Mouse (Mus musculus) heart, postnatal 14 days (tissue): ENCODE measurements around the gene Immp2l. TPM values are rescaled to one million over a fixed set of nuclear protein-coding genes. Genes with fewer than 3 reads are reported as not detected.

Experiments
- DNase-seq, 2 experiments: peaks; one replicate each; pipeline ENCODE4 v3.0.0; 2021 to 2022
- intact Hi-C: fragments of 180-260 bp; cut with DNase I; formaldehyde crosslinking; loops from one replicate; pipeline ENCODE4 v1.15.1; 2025
- total RNA-seq, 2 experiments: library from RNA; stranded (reverse); gene quantifications; 2 replicates each; pipeline ENCODE4 v1.2.3; 2021

Gene Immp2l
- total RNA-seq, 2 experiments from 2014 or later, result 8.2 to 9.9 TPM

DNA sequence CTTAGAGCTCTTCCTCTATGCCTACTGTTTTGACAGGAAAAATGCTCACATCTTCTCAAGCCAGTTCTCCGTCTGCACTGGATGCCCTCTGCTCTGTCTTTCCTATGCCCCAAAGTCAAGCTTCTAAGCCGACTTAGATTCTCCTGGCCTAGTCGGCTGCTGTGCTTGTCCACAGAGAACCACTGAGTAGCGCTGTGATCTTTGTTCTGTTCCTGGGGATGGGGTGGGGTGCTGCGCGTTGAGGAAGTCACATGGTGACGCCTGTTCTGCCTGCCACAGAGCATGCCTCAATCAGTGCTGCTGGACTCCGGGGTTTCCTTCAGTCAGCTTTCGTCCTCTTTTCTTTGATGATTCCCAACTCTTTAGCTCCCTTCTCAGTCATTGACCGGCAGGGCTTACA, 470.7 kb downstream of the Immp2l start:
- intact Hi-C loops, result no loop called here
- DNase-seq, result no peak

DNA sequence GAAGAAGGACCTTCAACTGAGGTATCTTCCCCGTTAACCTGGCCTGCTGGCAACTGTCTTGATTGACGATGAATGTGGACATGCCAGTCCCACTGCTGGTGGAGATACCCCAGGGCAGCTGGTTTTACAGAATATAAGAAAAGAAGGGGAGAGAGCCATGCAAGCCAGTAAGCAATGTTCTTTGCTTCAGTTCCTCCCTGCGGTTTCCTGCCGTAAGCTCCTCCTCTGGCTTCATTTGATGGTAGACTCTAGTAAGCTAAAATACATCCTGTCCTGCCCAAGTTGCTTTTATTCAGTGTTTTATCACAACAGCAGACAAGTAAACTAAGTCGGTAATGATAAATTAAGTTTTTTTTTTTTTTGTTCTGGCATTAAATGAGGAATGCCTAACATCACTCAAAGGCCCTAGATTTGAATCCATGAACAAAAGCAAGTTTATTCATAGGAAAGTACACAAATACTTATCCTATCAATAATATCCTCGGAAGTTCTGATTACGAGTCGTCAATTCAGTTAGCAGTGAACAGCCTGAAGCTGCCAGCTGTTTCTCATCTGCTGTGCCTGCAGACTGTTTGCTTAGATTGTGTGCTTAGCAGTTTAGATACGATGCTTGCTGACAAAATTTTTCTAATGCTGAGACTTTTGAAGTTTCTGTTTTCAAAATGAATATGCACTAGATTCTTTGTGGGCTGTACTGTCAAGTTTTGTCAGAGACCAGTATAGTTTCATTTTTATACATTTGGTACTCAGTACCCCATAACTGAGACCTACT, 476.3 kb downstream of the Immp2l start:
- DNase-seq, result no peak
- intact Hi-C loops, result no loop called here

- no peak for DNase-seq
- intact Hi-C loops, result no loop called here
These were observed 484.7 kb downstream of the Immp2l start for GRCm38 (mm10) chr12:41508610-41509009.

DNA sequence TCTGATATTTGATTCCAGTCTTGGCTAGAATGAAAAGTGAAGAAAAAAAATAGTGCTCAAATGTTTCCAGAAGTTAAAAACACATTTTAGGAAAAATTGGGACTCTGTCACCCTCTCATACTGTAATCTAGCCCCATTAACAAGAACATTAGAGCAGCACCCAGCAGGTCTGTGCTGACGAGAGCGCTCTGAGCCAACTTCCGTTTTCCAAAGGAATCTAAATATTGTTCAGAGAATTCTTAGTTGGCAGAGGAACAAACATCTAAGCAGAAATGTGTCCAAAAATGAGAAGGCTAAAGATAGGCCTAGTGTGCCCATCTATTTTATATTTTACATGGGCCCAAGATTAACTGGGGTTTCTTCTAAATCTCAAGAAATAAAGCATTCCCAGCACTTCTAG, 486.7 kb downstream of the Immp2l start:
- intact Hi-C loops, result no loop called here
- DNase-seq, result no peak

DNA sequence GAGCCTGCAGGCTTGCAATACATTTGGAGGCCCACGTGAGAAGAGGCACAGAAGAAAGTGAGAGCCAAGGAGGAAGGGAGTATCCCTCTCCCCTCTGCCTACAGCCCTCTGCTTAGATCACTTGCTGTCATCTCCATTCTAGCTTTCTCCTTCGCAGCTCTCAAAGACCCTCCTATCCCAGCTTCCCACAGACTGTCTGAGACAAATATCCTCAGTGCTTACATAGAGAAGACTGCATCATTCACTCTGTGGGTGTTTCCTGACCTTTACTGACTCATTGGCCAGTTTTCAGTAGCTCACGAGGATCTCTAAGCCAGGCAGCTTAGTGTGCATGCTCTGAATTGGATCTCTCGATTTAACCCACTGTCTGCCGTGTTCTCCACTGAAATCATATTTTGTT, 495.0 kb downstream of the Immp2l start:
- intact Hi-C loops, result no loop called here
- DNase-seq, result no peak

GRCm38 (mm10) chr12:41520326-41520725, 496.4 kb downstream of the Immp2l start:
- intact Hi-C loops, result no loop called here
- DNase-seq, result no peak

DNA sequence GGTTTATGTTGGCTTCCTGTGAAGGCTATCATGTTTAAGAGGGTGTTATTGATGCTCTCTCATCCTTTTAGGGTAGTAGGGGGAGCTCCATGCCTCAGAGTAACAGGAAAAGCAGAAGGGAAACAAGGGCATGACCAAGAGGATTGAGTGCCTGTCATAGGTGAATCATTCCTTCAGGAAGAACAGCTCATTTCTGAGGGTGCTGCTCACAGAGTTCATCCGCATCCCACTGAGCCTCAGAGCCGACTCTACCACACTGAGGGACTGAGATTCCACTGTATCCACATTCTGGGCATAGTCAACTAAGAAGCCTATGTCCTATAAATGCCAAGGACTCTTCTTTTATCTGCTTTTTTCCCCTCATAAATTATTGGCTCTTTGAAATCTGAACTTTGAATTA, 497.8 kb downstream of the Immp2l start:
- no peak for DNase-seq
- intact Hi-C loops, result no loop called here

DNA sequence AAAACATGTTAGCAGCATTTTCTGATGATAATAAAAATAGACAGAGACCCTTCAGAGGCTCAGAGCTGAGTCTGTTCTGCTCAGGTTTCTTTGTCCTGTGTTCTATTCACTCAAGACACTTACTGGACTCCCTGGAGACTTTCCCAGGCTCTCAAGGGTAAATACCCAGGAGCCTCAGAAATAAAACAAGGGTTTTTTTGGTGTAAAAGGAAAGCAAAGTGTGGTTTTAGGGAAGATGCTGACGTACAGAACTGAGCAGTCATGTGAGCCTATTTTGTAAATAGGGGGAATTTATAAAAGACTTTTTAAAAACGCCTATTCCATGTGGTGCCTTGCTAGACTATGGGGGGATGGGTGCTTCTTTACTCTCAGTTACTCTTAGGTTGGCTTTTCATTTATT, 502.8 kb downstream of the Immp2l start:
- intact Hi-C loops, result no loop called here
- no peak for DNase-seq

- intact Hi-C loops, result no loop called here
- no peak for DNase-seq
These were observed 504.5 kb downstream of the Immp2l start for GRCm38 (mm10) chr12:41528410-41528809.

DNA sequence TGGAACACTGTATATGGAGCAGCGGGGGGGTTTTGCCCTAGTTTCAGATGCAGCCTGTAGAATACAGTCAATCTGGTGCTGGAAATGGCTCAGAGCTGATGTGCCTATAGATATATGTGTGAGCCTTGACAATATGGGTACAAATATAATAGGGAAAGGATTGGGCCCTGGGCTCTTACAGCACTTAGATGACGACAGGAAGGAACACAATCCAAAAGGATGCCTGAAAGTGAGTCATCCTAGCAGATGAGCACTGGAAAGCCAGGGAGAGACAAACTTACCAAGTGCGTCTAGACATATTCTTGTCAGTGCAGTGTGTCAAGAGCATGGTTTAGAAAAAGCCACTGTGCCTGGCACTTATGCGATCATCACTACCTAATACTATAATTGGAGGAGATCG, 516.1 kb downstream of the Immp2l start:
- intact Hi-C loops, result no loop called here
- DNase-seq, result no peak

DNA sequence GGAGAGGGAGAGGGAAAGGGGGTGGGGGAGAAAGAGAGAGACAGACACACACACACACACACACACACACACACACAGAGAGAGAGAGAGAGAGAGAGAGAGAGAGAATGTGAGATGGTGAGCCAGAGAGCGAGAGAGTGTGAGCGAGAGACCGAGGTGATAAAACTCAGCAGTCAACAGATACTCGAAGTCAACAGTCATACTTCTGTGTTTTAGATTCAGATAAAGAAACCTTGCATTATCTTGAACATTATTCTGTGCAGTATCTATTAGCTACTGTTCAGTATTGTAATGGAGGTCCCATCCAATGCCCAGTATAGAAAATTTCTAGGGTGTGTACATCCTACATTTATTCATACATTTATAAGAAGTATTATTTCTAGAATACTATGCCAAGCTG, 527.7 kb downstream of the Immp2l start:
- DNase-seq, result no peak
- intact Hi-C loops, result no loop called here

- intact Hi-C loops, result no loop called here
These were observed 533.9 kb downstream of the Immp2l start for GRCm38 (mm10) chr12:41557832-41558231.

DNA sequence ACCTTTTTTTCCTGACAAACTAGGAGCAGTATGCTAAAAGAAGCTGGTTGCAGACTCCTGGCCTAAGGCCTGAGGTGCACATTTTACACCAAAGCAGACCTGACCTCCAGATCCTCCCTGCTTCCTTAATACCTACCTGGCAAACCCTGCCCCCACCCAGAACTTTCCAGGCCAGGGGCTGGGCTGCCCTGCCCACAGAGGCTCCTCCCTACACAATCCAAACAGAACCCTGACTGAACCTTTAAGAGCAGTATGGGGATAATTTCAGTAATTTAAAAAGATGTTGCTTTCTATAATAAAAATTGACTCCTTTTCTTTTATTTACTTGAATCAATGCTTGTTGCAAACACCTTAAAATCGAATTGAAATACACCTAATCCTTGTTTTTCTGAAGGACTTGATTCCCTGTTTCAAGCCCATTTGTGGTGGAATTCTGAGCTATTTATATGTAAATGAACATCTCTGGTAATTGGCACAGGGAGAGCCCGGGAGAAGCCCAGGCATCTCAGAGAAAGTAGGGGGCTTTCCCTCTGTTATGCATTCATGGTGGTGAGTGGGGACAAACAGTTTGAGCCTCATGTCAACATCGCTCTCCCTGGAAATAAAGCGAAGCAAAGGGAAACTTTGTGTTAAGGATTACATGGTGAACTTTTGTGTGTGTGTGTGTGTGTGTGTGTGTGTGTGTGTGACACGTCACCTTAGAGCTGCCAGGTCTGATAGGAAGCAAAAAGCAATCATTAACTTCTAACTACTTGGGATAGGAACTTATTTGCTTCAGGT, 535.3 kb downstream of the Immp2l start:
- intact Hi-C loops, result no loop called here
- no peak for DNase-seq

More at GRCm38 (mm10) chr12:41557832-41558231, 533.9 kb downstream of the Immp2l start:
- DNase-seq, result no peak

DNA sequence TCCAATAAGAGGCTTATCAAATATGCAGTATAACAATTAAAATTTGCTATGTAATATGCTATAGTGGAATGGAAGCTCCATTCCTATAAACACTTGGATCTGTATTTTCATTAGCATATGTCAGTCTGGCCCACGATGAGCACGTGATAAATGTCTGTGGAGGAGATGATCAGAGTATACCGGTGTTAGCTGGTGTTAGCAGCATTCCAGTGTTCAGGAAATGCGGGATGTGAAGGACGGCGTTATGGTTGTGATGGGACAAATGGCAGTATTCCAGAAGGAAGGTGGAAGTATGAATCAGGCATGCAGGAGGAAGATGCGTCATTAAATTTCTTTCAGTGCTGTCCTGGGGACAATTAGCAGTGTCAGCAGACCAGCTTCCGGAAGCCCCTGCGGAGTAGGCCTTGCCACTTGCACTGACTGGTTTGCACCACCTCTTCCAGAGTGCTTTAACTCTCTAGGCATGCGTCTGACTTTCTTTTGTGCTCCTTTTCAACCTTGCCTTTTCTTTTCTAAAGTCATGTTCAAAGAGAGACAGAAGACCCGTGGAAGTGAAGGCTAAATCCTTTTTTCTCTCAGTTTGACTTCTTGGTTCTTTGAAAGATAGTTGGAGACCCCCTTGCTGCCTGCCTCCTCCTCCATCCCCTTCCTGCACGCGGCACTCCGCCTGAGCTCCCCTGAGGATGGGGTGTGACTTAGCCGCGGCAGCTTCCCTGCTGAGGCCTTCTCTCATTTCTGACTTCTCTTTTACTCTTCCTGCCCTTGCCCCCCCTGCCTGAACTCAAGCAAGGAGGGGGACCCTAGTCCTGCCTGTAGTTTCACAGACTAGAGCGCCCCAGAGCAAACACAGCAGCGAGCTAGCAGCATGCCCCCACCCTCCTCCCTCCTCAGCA, 541.9 kb downstream of the Immp2l start:
- intact Hi-C loops, result no loop called here
- no peak for DNase-seq

GRCm38 (mm10) chr12:41566433-41566794, 542.5 kb downstream of the Immp2l start:
- intact Hi-C loops, result no loop called here
- no peak for DNase-seq

DNA sequence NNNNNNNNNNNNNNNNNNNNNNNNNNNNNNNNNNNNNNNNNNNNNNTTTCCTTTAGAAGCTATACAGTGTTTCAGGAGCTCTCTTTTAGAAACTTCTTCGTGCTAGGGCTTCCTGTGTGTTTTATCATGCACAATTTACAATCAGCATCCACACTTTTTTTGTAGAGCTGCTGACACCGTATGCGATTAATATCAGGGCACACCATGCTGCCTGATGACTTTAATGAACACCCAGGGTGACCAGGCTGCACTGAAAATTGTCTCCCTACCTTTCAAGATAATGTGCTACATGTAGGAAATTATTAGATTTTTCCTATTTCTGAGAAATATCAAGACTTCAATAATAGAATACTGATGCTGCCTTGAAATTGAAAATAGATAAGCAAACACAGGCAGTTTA, 549.9 kb downstream of the Immp2l start:
- no peak for DNase-seq
- intact Hi-C loops, result no loop called here

GRCm38 (mm10) chr12:41575221-41575620, 551.3 kb downstream of the Immp2l start:
- intact Hi-C loops, result no loop called here
- DNase-seq, result no peak

DNA sequence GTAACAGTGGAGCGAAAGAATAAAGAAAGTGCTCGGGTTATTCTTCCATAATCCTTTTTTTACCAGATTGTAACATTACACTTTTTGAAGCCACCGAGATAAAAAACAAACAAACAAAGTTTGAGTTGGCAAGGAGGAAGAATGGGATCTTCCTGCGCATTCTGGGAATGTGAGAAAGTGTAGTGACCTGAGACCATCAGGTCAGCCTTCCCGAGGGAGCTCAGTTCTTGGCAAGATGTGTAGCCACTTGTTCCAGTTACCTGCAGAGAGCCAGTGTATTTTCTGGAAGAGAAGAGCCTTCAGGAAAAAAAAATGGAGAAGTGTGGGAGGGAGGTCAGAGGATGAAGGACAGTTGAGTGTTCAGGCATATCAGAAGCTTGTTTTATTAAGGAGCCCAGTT, 569.5 kb downstream of the Immp2l start:
- intact Hi-C loops, result no loop called here
- DNase-seq, result no peak

GRCm38 (mm10) chr12:41594037-41594436, 570.1 kb downstream of the Immp2l start:
- no peak for DNase-seq
- intact Hi-C loops, result no loop called here

DNA sequence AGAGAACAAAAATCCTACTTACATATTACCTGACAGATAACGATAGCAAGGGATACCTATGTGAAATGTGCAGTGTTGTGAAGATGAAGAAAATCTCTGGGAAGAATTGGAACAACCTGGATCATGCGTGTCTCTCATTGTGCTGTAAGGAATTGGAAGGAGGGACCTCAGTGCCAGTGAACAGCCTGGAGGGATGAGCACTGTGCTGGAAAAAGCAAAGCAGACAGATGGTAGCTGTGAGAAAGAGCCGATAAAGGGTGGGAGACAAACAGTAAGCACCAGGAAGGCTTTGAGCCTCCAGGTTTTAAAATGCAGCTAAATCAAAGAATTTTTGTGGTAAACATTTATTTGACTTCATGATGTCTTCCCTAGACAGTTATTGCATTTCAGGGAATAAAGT, 591.4 kb downstream of the Immp2l start:
- intact Hi-C loops, result no loop called here
- DNase-seq, result no peak

GRCm38 (mm10) chr12:41621341-41621740, 597.5 kb downstream of the Immp2l start:
- intact Hi-C loops, result no loop called here
- DNase-seq, result no peak
